In the genomic region with DNA sequence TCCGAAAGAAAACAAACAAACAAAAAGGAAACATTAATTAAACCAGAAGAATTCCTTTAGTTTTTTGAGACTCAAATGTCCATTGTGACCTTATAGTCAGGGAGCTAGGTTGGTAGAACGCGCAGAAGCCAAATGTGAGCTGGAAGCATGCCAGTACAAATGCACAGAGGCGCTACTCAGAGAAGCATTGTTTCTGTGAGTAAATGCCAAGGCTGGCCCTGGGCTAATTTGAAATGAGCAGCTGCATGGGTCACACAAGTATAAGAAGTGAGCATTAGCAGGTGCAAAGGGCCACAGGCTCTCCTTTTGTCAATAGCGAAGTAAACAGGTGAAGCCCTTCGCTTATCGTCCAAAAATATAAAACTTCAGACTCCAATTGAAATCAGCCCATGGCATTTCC, we compare ENCODE assay signal across 15 mouse cellular contexts.
A peak's percentile ranks its signal among the peaks of the same experiment; 100 is the strongest.
DNase-seq lines count a peak whose midpoint lies in the region; ATAC-seq lines count a peak whose summit lies in the region.
"Had no signal": no experiment of that assay in that cellular context is flagged by ENCODE, and none has a peak within 500 bp of the region (broad histone marks: within the 10 kb centered on the region; RNA-seq: fewer than 3 reads in every experiment).

No protein-coding gene starts in this region.

- H3K4me3 ChIP-seq in neural tube, embryonic 13.5 days, result no peak overlapping the region
- H3K4me3 ChIP-seq: gastrocnemius, adult 2 months; hindbrain, embryonic 15.5 days; limb, embryonic 15.5 days had no signal

- no peak overlapping the region for H3K9ac ChIP-seq in neural tube, embryonic 13.5 days
- H3K9ac ChIP-seq: hindbrain, embryonic 15.5 days; limb, embryonic 15.5 days had no signal

- H3K36me3 ChIP-seq in neural tube, embryonic 13.5 days, result no peaks in the 10 kb centered on the region
- H3K36me3 ChIP-seq: hindbrain, embryonic 15.5 days; limb, embryonic 15.5 days had no signal

- intact Hi-C loops in heart, postnatal 10 days (cut with DNase I), result no loop called here

- no peaks in the 10 kb centered on the region for H3K27me3 ChIP-seq in neural tube, embryonic 13.5 days
- H3K27me3 ChIP-seq: hindbrain, embryonic 15.5 days; limb, embryonic 15.5 days; Patski had no signal

- H3K9me3 ChIP-seq in neural tube, embryonic 13.5 days, result 0 out of 2 replicates have a peak, but pooled peaks cover 3% of the 10 kb centered on the region
- H3K9me3 ChIP-seq: hindbrain, embryonic 15.5 days; limb, embryonic 15.5 days had no signal

- no peak overlapping the region for H3K4me2 ChIP-seq in neural tube, embryonic 13.5 days
- H3K4me2 ChIP-seq: heart, embryonic 11.5 days; hindbrain, embryonic 15.5 days; limb, embryonic 15.5 days had no signal

- H3K27ac ChIP-seq in neural tube, embryonic 13.5 days (replicated peaks), result no peak overlapping the region
- H3K27ac ChIP-seq: gastrocnemius, adult 2 months; hindbrain, embryonic 15.5 days; limb, embryonic 15.5 days had no signal

- DNase-seq in heart, postnatal 10 days, result peak; percentile 15 to 22
- DNase-seq in heart, adult 8-10 months (ENCODE audit: low spot score), result no peak
- DNase-seq in lung, postnatal 14 days, result peak; percentile 1
- no peak for DNase-seq in lung, postnatal 4 days
- peak; percentile 9 for DNase-seq in brain, adult 2 months (ENCODE audit: low read depth, low spot score)
- no peak for DNase-seq in thymus, postnatal 4 days
- DNase-seq: cerebellum, postnatal 36 days; gastrocnemius, adult 2 months; thymus, postnatal 36 days had no signal

- ATAC-seq in neural tube, embryonic 13.5 days (ENCODE audit: low read depth), result peak; percentile 53; the same call in 1 of the 2 replicates
- ATAC-seq: midbrain, embryonic 16.5 days; Patski had no signal

- WGBS in neural tube, embryonic 13.5 days, result 57% methylated on average over 7 of the region's 7 CpGs

- no peaks in the 10 kb centered on the region; the same call in 1 of the 2 replicates for H3K4me1 ChIP-seq in neural tube, embryonic 13.5 days (replicated peaks)
- H3K4me1 ChIP-seq: hindbrain, embryonic 15.5 days; limb, embryonic 15.5 days had no signal

Comparison
In these comparisons a context has a peak if more than half of its experiments do, and no peak if none do; other contexts are left out.
1. DNase-seq: peak in heart, postnatal 10 days (2 of 2), lung, postnatal 14 days (single experiment) and brain, adult 2 months (single experiment); none in heart, adult 8-10 months (single experiment), lung, postnatal 4 days (0 of 2) and thymus, postnatal 4 days (single experiment).